Mouse (Mus musculus) gastrocnemius, postnatal 14 days (tissue): ENCODE results near the gene Pemt. TPM values are rescaled to one million over a fixed set of nuclear protein-coding genes. Genes with fewer than 3 reads are reported as not detected.

ENCODE experiments used
- total RNA-seq, 2 experiments: library from RNA; stranded (reverse); gene quantifications; 2 replicates each; pipeline ENCODE4 v1.2.3; 2021

The Pemt gene
- total RNA-seq, 2 experiments from 2014 or later, result 4.4 to 5.5 TPM

Other genes with a start within 250 kb of the Pemt start
- 10 to 100 TPM; 22.3 to 27.4 TPM for gene Flcn, start 236.5 kb downstream of the Pemt start, total RNA-seq
- gene Nt5m, start 207.0 kb downstream of the Pemt start, total RNA-seq, result 10 to 100 TPM; 17.7 to 17.9 TPM
- 10 to 100 TPM; 62.1 to 65.6 TPM for gene Cops3, start 206.7 kb downstream of the Pemt start, total RNA-seq
- gene Med9, start 98.3 kb downstream of the Pemt start, total RNA-seq, result 10 to 100 TPM; 14.0 to 15.3 TPM
- gene Rasd1, start 81.5 kb downstream of the Pemt start, total RNA-seq, result 1 to 10 TPM; 1.5 to 1.8 TPM
- 10 to 100 TPM; 15.9 to 18.3 TPM for gene Rai1, start 58.5 kb upstream of the Pemt start, total RNA-seq
- gene Srebf1, start 176.1 kb upstream of the Pemt start, total RNA-seq, result 10 to 100 TPM; 20.9 to 24.5 TPM